Mouse (Mus musculus) mesoderm, embryonic 11.5 days (tissue): ENCODE measurements around the gene Vti1b.
"Not testable (repeated sequence)": the region's sequence is repeated elsewhere in the genome, so short reads cannot be mapped to it uniquely, and the experiment has no call there.

Experiments
- DNase-seq: peaks from one replicate; pipeline ENCODE4 v3.0.0-alpha.2; 2012; ENCODE audit warnings: low read depth, low spot score

Vti1b gene

DNA sequence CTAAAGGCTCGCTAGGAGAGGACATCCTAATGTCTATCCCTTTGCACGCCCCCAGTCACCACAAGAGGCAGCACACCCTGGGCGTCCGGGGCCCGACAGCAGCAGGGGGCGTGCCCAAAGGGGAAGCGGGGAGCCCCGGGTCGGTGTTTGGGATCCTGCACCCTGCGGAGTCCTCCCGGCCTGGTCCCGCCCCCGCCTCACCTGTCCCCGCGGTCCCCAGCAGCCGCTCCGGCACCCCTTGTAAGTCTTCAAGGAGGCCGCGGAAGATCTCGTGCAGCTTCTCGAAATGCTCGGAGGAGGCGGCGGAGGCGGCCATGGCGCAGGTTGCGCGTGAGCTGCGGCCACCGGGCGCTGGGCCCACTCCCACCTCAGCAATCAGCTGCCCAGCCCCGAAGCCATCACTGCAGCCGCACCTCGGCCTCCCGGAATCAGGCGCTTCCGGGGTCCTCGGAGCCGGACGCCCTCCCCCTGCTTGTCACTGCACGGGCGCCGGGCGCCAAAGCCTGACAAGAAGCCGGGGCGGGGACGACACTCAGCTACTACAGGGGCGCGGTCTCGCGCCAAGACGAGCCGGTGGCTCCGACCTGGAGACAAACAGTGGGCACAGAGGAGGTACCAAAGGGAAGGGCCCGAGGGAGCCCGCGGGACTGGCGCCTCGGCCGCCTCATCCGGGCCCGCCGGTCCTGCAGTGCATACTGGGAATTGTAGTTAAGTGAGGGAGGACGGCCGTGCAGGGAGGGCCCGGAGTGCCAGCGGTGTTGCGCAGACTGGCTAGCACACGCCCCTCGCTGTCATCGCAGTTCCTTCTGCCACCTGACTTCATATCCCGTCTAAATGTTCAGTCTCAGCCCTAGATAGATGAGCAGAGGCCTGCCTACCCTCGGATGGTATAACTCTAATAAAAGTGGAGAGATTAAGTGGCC lies at the start of gene Vti1b:
Vti1b (minus strand) TSS at position 649 of the 923 bp plus-strand sequence.
- DNase-seq: peak; percentile 84

DNA sequence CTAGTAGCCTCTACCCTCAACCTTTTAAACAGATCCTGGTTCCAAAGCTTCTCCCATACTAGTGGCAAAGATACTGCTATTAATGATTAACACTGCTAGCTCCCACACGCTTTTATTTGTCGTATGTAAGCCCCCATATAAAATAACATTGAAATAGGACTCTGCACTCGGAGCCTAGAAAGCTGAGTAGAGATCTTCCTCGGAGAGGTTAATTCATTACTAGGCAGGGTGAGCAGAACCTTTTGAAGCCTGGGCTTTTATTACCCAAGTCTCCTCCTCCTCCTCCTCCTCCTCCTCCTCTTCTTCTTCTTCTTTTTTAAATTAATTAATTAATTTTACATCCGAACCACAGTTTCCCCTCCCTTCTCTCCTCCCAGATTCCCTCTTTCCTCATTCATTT lies 45.0 kb upstream of the Vti1b start:
- DNase-seq: no peak

DNA sequence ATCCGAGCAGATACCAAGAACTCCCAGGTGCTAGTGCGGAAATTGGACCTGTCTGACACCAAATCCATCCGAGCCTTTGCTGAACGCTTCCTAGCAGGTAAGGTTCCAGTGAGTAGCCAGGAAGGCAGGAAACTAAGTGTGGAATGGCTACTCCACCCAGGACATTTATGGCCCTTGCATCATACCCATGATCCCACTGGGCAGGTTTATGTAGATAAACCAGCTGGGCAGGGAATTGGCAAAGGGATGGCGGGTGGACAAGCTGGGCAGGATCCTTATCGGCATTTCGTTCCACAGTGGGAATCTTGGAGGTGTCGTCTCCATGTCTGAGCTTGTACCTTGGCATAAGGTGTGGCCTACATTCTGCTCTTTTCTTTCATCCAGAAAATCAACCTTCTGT lies 39.0 kb upstream of the Vti1b start:
- DNase-seq: no peak

DNA sequence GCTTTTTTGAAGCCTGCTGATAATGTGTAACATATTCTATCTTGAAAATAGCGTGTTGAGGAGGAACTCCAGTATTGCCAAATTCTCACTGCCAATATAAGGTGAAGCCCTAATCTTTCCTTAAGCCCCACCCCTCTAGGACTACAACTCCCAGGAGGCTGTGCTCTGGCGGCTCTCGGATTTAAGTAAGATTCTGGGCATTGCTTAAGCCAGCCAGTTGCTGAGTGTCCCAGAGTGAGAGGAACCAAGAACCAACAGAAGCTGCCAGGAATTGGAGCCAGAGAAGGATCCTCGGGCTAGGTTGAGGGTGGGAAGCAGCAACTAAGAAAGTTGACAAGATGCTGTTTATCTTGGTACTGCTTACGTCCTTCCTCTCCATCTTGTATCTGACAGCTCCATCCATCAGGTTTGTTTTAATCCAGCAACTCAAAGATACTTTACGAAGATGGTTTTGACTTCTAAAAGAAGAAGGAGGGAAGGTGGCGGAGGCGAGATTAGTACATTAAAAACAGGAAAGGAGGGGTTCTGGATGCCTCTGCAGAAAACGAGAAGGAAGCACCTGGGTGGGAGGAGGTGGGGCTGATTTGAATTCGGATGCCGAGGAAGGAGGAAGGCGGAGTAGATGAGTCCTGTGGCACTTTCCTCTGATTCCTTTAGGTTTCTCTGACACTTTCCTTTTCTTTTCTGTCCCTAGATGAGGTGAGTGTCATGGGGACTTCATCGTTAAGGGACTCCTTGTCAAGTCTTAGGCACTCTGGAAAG lies 36.4 kb upstream of the Vti1b start, which contains the start of gene Rdh12:
Rdh12 (plus strand) TSS at position 212 of the 762 bp plus-strand sequence.
- DNase-seq: peak; percentile 36

DNA sequence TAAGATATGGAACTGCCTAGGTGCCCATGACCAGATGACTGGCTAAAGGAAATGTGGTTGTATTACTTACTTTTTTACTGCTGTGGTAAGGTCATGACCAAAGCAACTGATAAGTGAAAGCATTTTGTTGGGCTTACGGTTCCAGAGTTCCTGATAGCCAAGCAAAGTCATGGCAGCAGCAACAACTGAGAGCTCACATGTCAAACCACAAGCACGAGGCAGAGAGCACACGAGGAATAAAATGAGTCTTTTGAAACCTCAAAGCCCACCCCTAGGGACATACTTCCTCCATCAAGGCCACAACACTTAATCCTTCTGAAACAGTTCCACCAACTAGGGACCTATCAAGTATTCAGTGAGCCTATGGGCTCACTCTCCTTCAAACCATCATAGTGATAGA lies 29.4 kb upstream of the Vti1b start:
- no peak for DNase-seq

DNA sequence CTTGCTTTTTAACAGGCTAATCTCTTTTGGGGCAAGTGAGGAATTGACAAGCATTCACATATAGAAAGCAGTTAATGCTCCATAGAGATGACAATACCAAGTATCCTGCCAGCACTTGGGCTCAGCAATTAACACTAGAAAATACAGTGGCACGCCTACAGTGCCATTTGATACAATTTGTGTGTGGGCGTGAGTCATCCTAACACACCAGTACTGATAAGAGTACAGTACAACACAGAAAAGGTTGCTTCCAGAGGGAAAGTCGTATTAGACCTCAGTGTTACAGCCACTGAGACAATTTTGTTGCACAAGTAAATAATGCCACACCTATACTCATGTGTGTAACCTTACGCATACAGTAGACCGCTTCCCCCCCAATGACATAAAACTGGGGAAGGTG lies 24.6 kb upstream of the Vti1b start:
- DNase-seq: no peak

DNA sequence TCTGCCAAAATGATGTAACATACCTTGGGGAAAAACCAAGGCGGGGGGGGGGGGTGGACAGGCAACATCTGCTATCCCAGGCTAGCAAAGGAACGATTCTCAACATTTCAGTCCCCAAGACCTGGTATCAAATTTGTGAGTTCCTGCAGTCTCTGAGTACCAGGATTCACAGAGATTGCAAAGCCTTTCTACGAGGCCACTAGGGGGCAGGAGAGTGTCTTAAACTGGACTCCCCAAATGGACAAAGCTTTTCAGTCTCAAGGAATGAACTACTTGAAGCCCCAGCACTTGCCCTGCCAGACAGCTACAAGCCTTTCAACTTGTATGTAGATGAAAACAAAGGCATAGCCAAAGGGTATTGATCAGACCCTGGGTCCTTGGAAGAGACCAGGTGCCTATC lies 21.0 kb upstream of the Vti1b start:
- peak; percentile 88 for DNase-seq

DNA sequence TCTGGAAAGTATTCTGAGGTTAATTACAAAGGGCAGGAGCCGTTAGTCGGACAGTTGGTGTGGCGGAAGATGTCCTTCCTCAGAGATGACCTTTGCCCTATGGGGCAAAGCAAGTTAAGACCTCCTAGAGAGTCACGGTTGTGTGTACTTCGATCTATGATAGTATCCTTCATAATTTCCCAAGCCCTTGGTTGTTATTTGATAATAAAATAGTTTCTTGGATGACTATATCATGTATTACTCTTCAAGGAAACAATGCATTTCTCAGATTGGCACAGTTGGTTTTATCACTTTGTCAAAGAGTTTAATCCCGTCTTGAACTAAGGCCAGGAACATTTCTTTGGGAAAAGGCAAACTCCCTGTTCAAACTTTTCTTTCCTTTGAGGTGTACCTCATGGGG lies 19.7 kb upstream of the Vti1b start, which contains the start of gene Rdh11:
Rdh11 (minus strand) TSS at position 101 of the 400 bp plus-strand sequence.
- DNase-seq: no peak

DNA sequence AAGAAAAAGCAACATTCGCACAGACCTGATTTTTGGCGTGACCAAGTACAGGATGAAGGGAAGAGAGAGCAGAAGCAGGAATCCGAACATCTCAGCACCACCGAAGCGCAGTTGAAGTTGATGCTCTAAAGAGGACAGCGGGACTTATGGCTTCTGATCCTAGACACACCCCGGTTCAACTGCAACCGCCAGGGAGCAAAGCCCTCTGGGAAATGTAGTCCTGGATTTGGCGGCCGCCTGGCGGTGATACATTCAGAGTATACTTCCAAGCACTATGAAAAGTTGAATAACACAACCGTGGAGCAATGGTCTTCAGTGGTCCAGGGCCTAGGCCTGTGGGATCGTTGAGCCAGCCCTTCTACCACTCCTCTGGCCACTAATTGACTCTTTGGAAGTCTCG lies 19.2 kb upstream of the Vti1b start:
- peak; percentile 87 for DNase-seq

DNA sequence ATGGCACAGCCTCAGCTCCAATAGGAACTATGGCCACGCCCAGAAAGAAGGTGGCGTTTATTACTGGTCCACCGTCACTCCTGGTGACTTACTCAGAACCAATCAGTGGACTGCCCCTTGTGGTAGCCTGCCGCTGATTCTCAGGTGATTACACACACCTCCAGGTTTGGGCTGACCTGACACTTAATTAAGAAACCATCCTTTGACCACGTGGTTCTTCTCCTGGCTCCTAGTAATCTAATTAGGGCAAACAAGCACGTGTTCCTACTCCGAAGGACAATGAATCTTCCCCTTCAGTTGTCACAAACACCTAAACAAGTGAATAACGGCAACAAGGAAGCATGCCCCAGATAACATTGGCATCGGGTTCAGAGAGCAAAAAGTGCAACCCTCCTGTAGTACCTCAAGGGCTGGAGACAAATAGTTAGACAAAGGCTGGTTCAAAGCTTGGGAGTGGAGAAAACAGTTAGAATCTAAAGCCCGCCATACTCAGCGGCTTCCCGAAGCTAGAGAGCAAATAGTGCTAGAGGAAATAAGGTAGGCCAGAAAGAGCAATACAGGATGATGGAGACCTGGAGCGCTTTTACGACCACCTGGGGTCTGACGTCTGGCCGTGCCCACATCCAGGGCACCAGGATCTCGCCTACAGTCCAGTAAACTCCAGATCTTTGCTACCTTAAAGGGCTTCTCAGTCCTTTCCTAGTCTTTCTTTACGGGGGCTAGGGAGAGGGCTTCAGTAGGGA lies 18.6 kb upstream of the Vti1b start:
- DNase-seq: peak; percentile 74

DNA sequence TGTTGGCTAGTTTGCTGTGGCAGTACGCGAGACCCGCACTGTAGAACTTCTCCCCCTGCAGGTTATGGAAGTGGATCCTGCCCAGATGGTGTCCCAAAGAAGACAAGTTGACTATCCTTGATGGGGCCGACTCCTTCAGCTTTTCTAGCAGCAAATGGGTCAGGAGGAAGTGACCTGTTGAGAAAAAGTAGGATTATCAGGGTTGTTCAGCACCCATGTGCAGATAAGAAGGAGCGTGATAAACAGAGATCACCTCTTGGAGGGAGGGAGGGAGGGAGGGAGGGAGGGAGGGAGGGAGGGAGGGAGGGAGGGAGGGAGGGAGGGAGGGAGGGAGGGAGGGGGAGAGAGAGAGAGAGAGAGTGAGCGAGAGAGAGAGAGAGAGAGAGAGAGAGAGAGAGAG lies 12.7 kb upstream of the Vti1b start:
- not testable (repeated sequence) for DNase-seq

DNA sequence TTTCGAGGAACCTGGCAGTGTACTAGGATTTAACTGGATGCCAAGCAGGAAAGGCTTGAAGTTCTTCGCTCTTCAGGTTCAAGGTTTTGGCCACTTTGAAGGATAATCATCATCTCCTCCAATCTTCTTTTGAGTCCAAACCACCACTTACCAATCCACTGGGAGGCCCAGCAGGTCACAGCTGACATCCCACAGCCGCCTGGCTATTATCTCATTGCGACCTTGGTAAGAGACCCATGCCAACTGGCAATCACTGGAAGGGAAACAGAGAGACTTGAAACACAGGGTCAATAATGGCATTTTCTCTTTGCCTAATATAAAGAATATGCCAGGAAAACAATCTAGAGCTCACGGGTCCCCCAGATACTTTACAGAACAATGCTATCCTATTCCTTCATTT lies 3.5 kb upstream of the Vti1b start:
- no peak for DNase-seq

DNA sequence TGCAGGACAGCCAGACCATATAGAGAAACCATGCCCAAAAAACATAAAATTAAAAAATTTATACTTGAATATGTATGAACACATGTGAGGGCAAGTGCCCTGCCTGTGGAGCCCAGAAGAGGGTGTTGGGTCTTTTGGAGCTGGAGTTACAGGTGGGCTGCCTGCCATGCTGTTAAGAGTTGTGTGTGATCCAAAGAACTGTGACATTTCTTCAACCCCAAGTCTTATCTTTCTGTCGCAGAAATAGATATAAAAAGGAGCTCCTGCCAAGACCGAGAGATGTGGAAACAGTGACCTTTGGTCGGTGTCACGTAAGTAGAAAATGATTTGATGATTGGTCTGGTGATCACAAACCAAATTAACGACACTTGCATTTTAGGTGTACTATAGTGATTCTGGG lies 1.3 kb upstream of the Vti1b start:
- DNase-seq: no peak

DNA sequence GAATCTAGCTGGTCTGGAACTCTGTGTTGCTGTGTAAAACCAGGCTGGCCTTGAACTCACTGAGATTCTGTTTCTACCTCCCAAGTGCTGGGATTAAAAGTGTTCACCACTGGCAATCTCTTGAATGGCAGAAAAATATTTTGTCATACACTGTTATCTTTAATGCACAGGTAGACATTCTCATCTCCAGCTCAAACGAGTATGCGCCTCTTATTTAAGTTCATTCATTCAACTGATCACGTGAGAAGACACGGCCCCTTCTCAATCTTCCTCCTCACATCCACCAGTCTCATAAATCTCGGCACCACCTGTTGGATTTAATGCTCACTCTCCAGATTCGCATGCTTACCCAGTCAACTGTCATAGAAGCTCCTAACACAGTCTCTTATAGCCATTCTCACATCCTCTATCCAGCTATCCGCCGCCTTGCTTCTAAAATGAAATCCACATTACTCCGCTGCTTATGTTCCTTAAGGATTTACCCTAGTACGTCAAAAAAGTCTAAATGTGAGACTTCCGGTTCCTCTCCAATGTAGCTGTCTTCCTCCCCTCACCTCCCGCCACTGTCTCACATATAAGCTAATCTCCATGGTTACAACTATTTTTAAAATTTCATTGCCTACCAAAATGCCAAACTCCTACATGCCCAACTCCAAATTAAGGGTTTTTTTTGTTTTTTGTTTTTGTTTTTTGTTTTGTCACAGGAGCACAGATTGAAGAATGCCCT lies 1.0 kb downstream of the Vti1b start:
- DNase-seq: peak; percentile 10

DNA sequence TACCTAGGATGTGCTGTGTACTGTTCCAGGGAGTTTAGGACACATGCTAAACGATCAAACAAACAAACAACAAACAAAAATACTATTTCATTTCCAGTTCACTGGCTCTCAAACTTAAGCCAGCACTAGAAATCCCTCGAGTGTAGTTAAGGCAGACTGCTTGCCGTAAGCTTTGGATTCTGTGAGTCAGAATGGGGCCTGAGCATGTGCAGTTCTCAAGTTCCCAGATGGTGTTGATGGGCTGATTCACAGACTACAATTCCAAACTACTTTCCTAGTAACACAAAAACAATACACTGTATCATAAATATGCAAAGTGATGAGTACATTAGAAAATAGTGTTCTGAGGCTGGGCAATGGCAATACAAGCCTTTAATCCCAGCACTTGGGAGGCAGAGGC lies 2.0 kb downstream of the Vti1b start:
- DNase-seq: no peak

DNA sequence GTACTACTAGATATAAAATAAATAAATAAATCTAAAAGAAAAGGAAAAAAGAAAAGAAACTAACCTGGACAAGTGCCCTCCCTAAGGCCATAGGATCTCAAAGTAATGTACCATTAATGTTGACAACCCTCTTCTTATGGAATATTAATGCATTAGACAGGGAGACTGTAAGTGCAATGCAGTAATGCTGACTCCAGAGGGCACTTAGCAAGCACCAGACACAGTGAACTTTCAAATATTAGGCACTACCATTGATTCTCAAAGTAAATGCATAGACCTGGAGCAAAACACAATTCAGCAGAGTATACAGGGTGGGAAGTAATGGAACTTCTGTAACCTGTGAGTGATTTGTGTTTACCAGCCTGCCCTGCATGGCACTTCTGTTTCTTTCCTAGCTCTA lies 3.3 kb downstream of the Vti1b start:
- no peak for DNase-seq

DNA sequence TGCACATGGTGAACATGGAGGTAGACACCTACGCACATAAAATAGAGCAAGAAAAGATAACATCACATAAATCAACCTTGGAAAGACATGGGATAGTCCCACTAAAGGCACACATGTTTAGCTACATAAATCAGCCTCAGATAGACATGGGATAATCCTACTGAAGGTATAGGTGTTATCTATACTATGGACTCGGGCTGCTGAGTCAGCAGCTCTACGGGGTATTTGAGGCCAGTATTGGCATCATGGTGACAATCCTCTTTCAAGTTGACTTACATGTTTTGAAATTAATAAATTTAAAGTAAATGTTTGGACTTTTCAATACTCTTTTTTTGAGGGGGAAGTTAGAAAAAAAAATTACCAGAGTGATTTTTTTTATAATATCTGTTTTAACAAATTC lies 9.6 kb downstream of the Vti1b start:
- no peak for DNase-seq

DNA sequence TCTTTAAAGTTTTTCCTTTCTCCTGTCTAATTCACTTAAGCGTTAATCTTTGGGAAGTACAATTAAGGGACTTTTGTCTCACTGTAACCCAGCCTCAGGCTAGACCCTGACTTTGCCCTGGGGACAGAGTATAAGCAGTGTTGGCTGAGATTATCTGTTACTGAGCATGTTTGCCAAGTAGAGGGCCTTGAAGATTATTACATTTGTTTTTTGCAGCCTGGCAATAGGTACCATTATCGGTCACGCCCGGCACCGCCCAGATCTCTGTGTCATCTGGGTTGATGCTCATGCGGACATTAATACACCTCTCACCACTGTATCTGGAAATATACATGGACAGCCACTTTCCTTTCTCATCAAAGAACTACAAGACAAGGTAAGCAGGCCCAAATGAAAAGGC lies 22.8 kb downstream of the Vti1b start:
- no peak for DNase-seq

DNA sequence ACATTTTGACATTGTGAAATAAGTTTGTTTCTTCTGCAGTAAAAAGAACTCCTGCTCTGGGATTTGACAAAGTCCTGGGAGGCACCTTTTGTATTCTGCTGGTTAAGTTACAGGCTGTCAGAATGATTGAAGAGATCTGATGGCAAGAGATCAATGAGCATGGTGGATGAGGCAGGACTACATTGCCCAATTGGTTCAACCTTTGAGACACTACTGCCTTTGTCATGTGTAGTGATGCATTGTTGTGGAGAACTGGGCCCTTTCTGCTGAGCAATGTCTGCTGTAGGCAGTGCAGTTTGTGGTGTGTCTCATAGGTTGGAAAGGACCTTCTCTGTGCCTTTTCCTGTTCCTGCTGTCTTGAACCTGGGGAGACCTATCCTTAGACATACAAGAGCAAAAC lies 31.1 kb downstream of the Vti1b start:
- no peak for DNase-seq

DNA sequence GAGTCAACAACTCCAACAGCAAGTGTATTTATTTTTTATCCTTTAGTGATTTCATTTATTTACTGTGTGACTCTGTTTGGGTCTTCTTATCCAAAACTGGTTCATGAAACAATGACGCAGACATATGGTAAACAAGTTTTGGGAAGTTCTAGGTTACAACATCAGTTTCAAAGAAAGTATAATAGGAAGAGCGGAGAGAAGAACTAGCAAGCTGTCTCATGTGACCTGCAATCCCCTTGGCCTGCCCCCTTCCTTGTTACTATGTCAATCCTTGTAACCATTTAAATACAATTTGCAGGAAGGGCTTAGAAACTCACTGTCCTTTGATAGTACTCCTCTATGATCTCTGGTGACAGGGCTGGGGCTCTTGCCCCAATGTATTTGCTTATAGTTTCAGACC lies 31.7 kb downstream of the Vti1b start:
- no peak for DNase-seq

DNA sequence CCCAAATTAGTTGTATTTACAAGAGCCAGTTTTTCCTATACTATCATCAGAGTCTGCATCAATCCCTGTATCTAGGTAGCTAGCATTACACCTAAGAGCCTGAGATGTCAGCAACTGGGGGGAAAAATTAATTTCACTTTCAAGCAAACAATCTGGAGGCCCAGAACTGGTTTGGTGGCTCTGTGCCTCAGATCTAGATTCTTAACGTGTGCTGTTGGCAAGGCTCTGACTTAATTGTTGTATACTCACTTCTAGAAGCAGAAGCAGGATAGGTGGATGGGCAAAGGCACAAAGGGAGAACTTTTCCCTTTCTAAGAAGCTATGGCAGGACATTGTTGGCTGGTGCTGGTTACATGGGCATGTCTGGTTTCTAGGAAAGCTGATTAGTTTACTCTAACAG lies 33.0 kb downstream of the Vti1b start:
- no peak for DNase-seq
